Mouse (Mus musculus) mesoderm, embryonic 11.5 days (tissue): ENCODE measurements at regions not wholly inside any gene's neighbourhood (a gene's known extent, or its start where the extent isn't known, plus 50 kb on each side); places are given as distances from the start of the nearest gene placed in this dataset.

Source experiments
- DNase-seq: peaks from one replicate; pipeline ENCODE4 v3.0.0-alpha.2; 2012; ENCODE audit warnings: low read depth, low spot score

GRCm38 (mm10) chr14:89242159-89242558, 771.0 kb upstream of the Pcdh20 start:
- no peak for DNase-seq

- DNase-seq, result no peak
These were observed 765.3 kb upstream of the Pcdh20 start for GRCm38 (mm10) chr14:89236501-89236900.

GRCm38 (mm10) chr14:89230482-89230881, 759.3 kb upstream of the Pcdh20 start:
- no peak for DNase-seq

GRCm38 (mm10) chr14:89217390-89217789, 746.2 kb upstream of the Pcdh20 start:
- no peak for DNase-seq

GRCm38 (mm10) chr14:89181386-89181979, 710.3 kb upstream of the Pcdh20 start:
- DNase-seq, result peak; percentile 18

- peak; percentile 0 for DNase-seq
These were observed 671.9 kb upstream of the Pcdh20 start for GRCm38 (mm10) chr14:89142994-89143686.

GRCm38 (mm10) chr14:89099296-89099695, 628.1 kb upstream of the Pcdh20 start:
- no peak for DNase-seq

GRCm38 (mm10) chr14:89089661-89090060, 618.5 kb upstream of the Pcdh20 start:
- DNase-seq, result no peak

- no peak for DNase-seq
These were observed 604.8 kb upstream of the Pcdh20 start for GRCm38 (mm10) chr14:89076014-89076413.

GRCm38 (mm10) chr14:89063971-89064370, 592.8 kb upstream of the Pcdh20 start:
- no peak for DNase-seq

- DNase-seq, result no peak
These were observed 591.6 kb upstream of the Pcdh20 start for GRCm38 (mm10) chr14:89062583-89063436.

GRCm38 (mm10) chr14:89061319-89061718, 590.1 kb upstream of the Pcdh20 start:
- DNase-seq, result no peak

- no peak for DNase-seq
These were observed 563.2 kb upstream of the Pcdh20 start for GRCm38 (mm10) chr14:89034390-89034789.

GRCm38 (mm10) chr14:89011440-89011839, 540.2 kb upstream of the Pcdh20 start:
- no peak for DNase-seq

GRCm38 (mm10) chr14:89009648-89010047, 538.5 kb upstream of the Pcdh20 start:
- DNase-seq, result no peak

- DNase-seq, result peak; percentile 21
These were observed 510.7 kb upstream of the Pcdh20 start for GRCm38 (mm10) chr14:88981895-88982294.

- DNase-seq, result no peak
These were observed 504.8 kb upstream of the Pcdh20 start for GRCm38 (mm10) chr14:88976007-88976406.

GRCm38 (mm10) chr14:88934569-88934968, 463.4 kb upstream of the Pcdh20 start:
- no peak for DNase-seq
